Mouse (Mus musculus) liver, postnatal 0 days (tissue): Measurements from ENCODE around the gene Stx4a.

ENCODE experiments used
- CTCF ChIP-seq: sonication (generic); IDR thresholded peaks from 2 replicates; pipeline ENCODE4 v1.5.1; 2016; ENCODE audit warnings: antibody characterized with exemption, low read depth
- EP300 ChIP-seq: IDR thresholded peaks from 2 replicates; pipeline ENCODE4 v1.6.1; 2016; ENCODE audit warnings: antibody characterized with exemption, low read depth, mild to moderate bottlenecking

GRCm38 (mm10) chr7:127820836-127821509 is 3.1 kb upstream of the Stx4a start:
- no peak for TF ChIP-seq EP300
- TF ChIP-seq CTCF, result no peak
